In genomic region chr11:20783467-20783866, GRCm38 (mm10) we compare ENCODE assay signal across 21 mouse cellular contexts.
"Had no signal": no experiment of that assay in that cellular context is flagged by ENCODE, and none has a peak within 500 bp of the region (broad histone marks: within the 10 kb centered on the region; RNA-seq: fewer than 3 reads in every experiment).

No protein-coding gene starts in this region.

- H3K27ac ChIP-seq: kidney, postnatal 0 days; layer of hippocampus, adult 2 months; limb, embryonic 12.5 days; limb, embryonic 15.5 days; liver, embryonic 13.5 days; midbrain, embryonic 10.5 days; midbrain, embryonic 13.5 days; neural tube, embryonic 13.5 days; stomach, postnatal 0 days had no signal

- H3K4me2 ChIP-seq: limb, embryonic 12.5 days; limb, embryonic 15.5 days; liver, embryonic 13.5 days; midbrain, embryonic 13.5 days; neural tube, embryonic 13.5 days had no signal

- H3K4me3 ChIP-seq: layer of hippocampus, adult 2 months; limb, embryonic 12.5 days; limb, embryonic 15.5 days; liver, embryonic 13.5 days; midbrain, embryonic 10.5 days; midbrain, embryonic 13.5 days; myocyte; neural tube, embryonic 13.5 days had no signal

- H3K4me1 ChIP-seq: limb, embryonic 15.5 days; midbrain, embryonic 13.5 days; neural tube, embryonic 13.5 days had no signal

- H3K9me3 ChIP-seq: limb, embryonic 15.5 days; neural tube, embryonic 13.5 days had no signal

- DNase-seq: kidney, adult 2 months; kidney, postnatal 25 days; layer of hippocampus, adult 9-11 months; liver, embryonic 13.5 days; lung, adult 2 months; lung, postnatal 14 days; lung, postnatal 4 days; retina, postnatal 1 day; right cerebral cortex, postnatal 25 days; thymus, adult 2 months; thymus, postnatal 14 days had no signal

- H3K36me3 ChIP-seq: limb, embryonic 12.5 days; limb, embryonic 15.5 days; liver, embryonic 13.5 days; midbrain, embryonic 10.5 days; midbrain, embryonic 13.5 days; neural tube, embryonic 13.5 days had no signal

- H3K9ac ChIP-seq: limb, embryonic 12.5 days; limb, embryonic 15.5 days; liver, embryonic 13.5 days; midbrain, embryonic 13.5 days; neural tube, embryonic 13.5 days had no signal

- H3K27me3 ChIP-seq: limb, embryonic 12.5 days; limb, embryonic 15.5 days; liver, embryonic 13.5 days; midbrain, embryonic 13.5 days; neural tube, embryonic 13.5 days had no signal

- ATAC-seq: midbrain, embryonic 13.5 days; midbrain, embryonic 16.5 days had no signal
